Mouse (Mus musculus): ENCODE data around the gene Doc2g. TPM values are rescaled to one million over a fixed set of nuclear protein-coding genes. Genes with fewer than 3 reads are reported as not detected.
"Not testable (repeated sequence)": the region's sequence is repeated elsewhere in the genome, so short reads cannot be mapped to it uniquely, and the experiment has no call there.

Gene Doc2g
- polyA plus RNA-seq, 1 experiment from 2014 or later = 8.1 TPM

DNA sequence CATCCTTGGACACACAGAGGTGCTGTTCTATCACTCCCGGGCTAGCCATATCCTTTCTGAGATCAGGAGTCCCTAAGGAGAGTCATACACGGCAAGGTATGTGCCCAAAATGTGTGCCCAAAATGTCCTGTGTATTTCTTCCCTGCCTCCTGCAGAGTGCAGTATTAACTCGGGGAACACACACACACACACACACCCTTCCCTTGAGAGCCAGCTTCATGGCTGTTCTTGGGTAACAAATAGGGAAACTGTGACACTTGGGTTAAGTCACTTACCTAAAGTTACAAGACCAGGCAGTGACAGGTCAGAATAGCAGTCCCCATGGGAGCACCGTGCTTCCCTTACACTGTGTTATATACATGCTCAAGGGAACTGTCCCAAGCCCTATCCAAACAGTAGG is 39.1 kb upstream of the Doc2g start:
- H3K36me3 ChIP-seq (ENCODE audit: control insufficient read depth, insufficient read depth, low read length) = no peaks in the 10 kb centered on the region
- H3K9ac ChIP-seq (ENCODE audit: low read depth, low read length) = no peak overlapping the region
- no peaks in the 10 kb centered on the region for H3K27me3 ChIP-seq (ENCODE audit: control insufficient read depth, insufficient read depth, low read depth, low read length)
- H3K9me3 ChIP-seq (replicated peaks; ENCODE audit: control insufficient read depth, low read length, poor library complexity, severe bottlenecking) = no peaks in the 10 kb centered on the region
- H3K4me3 ChIP-seq (ENCODE audit: low read depth, low read length) = no peak overlapping the region
- no peak overlapping the region for H3K4me2 ChIP-seq (ENCODE audit: low read length)
- WGBS = 79% methylated on average over 4 of the region's 4 CpGs
- ATAC-seq = no peak
- H3K27ac ChIP-seq (ENCODE audit: low read length) = no peak overlapping the region
- H3K4me1 ChIP-seq (ENCODE audit: control insufficient read depth, insufficient read depth, low read length) = no peaks in the 10 kb centered on the region

DNA sequence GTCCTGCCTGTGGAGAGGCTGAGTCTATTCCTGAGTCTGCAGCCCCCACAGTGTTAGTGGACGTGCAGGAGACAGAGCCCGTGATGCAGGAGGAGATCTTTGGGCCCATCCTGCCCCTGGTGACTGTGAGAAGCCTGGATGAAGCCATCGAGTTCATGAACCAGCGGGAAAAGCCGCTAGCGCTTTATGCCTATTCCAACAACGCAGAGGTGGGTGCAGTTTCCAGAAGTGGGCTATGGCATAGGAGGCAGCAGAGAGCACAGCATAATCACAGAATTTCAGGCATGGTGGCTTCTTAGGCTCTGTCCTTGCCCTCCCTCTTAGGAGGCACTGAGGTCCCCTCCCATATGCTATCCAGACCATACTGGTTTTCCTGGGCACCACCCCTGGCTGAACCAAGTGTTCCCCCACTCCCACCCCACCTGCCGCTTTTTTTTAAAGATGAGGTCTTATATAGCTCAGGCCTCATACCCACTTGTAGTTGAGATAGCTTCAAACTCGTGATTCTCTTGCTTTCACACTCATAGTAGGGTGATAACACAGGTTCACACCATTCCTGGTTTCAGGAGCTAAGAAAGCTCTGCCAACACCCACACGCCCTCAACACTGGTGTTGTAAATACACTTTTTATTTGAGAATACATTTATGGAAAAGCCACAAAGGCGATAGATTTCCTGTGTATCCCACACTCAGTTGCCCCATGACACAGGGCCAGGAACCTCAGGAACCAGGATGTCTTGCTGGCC is 36.6 kb upstream of the Doc2g start:
- Histone ChIP-seq H3K36me3 (ENCODE audit: control insufficient read depth, insufficient read depth, low read length) (no peaks in the 10 kb centered on the region), H3K4me2 (ENCODE audit: low read length) (no peak overlapping the region), H3K4me1 (ENCODE audit: control insufficient read depth, insufficient read depth, low read length) (no peaks in the 10 kb centered on the region), H3K9ac (ENCODE audit: low read depth, low read length) (no peak overlapping the region), H3K27ac (ENCODE audit: low read length) (no peak overlapping the region), H3K4me3 (ENCODE audit: low read depth, low read length) (no peak overlapping the region), H3K9me3 (replicated peaks; ENCODE audit: control insufficient read depth, low read length, poor library complexity, severe bottlenecking) (no peaks in the 10 kb centered on the region), H3K27me3 (ENCODE audit: control insufficient read depth, insufficient read depth, low read depth, low read length) (no peaks in the 10 kb centered on the region)
- ATAC-seq = no peak
- WGBS = 75% methylated on average over 11 of the region's 11 CpGs

- H3K36me3 ChIP-seq (ENCODE audit: control insufficient read depth, insufficient read depth, low read length) = no peaks in the 10 kb centered on the region
- H3K4me2 ChIP-seq (ENCODE audit: low read length) = no peak overlapping the region
- H3K4me3 ChIP-seq (ENCODE audit: low read depth, low read length) = no peak overlapping the region
- ATAC-seq = no peak
- WGBS = 58% methylated on average over 3 of the region's 3 CpGs
- no peak overlapping the region for H3K27ac ChIP-seq (ENCODE audit: low read length)
- H3K9me3 ChIP-seq (replicated peaks; ENCODE audit: control insufficient read depth, low read length, poor library complexity, severe bottlenecking) = no peaks in the 10 kb centered on the region
- no peaks in the 10 kb centered on the region for H3K4me1 ChIP-seq (ENCODE audit: control insufficient read depth, insufficient read depth, low read length)
- no peak overlapping the region for H3K9ac ChIP-seq (ENCODE audit: low read depth, low read length)
- H3K27me3 ChIP-seq (ENCODE audit: control insufficient read depth, insufficient read depth, low read depth, low read length) = no peaks in the 10 kb centered on the region
Observed at GRCm38 (mm10) chr19:3967258-3967657, 35.9 kb upstream of the Doc2g start.

DNA sequence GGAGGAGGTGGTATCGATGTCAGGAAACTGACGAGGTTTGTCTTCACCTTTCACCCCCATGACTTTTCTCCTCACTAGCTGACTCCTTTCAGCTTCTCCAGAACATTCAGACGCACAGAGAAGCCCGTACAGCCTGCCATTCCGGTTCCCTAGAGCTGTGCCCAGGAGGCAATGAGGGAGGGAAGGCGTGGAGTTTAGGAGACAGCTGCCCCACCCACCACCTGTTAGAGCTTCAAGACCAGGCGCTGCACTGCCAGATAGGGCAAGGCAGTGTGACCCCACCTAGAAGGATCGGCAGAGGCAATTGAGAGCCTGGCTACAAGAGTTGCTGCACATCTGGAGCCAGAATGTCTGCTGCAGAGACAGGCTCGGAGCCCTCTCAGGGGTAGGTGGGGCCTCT is 30.9 kb upstream of the Doc2g start, which contains the start of gene Aldh3b2:
Gene Aldh3b2, plus strand, starts transcription at position 100 of the 400 bp plus-strand sequence.
- no peaks in the 10 kb centered on the region for H3K9me3 ChIP-seq (replicated peaks; ENCODE audit: control insufficient read depth, low read length, poor library complexity, severe bottlenecking)
- no peaks in the 10 kb centered on the region for H3K4me1 ChIP-seq (ENCODE audit: control insufficient read depth, insufficient read depth, low read length)
- no peak within 1 kb of the TSS for H3K9ac ChIP-seq (ENCODE audit: low read depth, low read length)
- H3K4me3 ChIP-seq (ENCODE audit: low read depth, low read length) = no peak within 1 kb of the TSS
- no peak within 1 kb of the TSS for H3K27ac ChIP-seq (ENCODE audit: low read length)
- no peak for ATAC-seq
- H3K36me3 ChIP-seq (ENCODE audit: control insufficient read depth, insufficient read depth, low read length) = no peaks in the 10 kb centered on the region
- 57% methylated on average over 9 of the region's 9 CpGs for WGBS
- H3K4me2 ChIP-seq (ENCODE audit: low read length) = no peak within 1 kb of the TSS
- H3K27me3 ChIP-seq (ENCODE audit: control insufficient read depth, insufficient read depth, low read depth, low read length) = no peaks in the 10 kb centered on the region

- WGBS = 83% methylated on average over 6 of the region's 6 CpGs
- not testable (repeated sequence) for H3K4me1 ChIP-seq (ENCODE audit: control insufficient read depth, insufficient read depth, low read length); H3K36me3 ChIP-seq (ENCODE audit: control insufficient read depth, insufficient read depth, low read length); H3K9me3 ChIP-seq (replicated peaks; ENCODE audit: control insufficient read depth, low read length, poor library complexity, severe bottlenecking); H3K9ac ChIP-seq (ENCODE audit: low read depth, low read length); H3K4me2 ChIP-seq (ENCODE audit: low read length); ATAC-seq; H3K4me3 ChIP-seq (ENCODE audit: low read depth, low read length); H3K27me3 ChIP-seq (ENCODE audit: control insufficient read depth, insufficient read depth, low read depth, low read length); H3K27ac ChIP-seq (ENCODE audit: low read length)
Observed at GRCm38 (mm10) chr19:3974608-3975007, 28.5 kb upstream of the Doc2g start.

DNA sequence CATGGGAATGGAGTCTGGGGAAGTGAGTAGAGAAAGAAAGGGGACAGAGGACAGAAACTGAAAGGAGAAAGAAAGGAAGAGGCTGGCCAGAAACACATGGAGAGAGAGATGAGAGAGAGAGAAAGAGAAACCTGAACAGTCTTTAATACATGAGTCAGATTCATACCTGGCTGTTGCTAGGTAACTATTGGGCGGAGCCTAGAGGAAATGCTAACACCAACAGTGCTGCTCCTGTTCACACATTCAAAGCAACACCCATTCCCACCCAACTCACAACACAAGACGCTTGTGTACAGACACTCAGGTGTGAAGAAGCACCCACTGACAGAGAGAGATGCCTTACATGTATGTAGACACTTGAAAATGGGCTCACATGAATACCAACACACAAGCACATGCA is 27.2 kb upstream of the Doc2g start:
- Histone ChIP-seq H3K9ac (ENCODE audit: low read depth, low read length) (no peak overlapping the region), H3K27me3 (ENCODE audit: control insufficient read depth, insufficient read depth, low read depth, low read length) (no peaks in the 10 kb centered on the region), H3K36me3 (ENCODE audit: control insufficient read depth, insufficient read depth, low read length) (no peaks in the 10 kb centered on the region), H3K4me3 (ENCODE audit: low read depth, low read length) (no peak overlapping the region), H3K9me3 (replicated peaks; ENCODE audit: control insufficient read depth, low read length, poor library complexity, severe bottlenecking) (no peaks in the 10 kb centered on the region), H3K4me2 (ENCODE audit: low read length) (no peak overlapping the region), H3K27ac (ENCODE audit: low read length) (no peak overlapping the region), H3K4me1 (ENCODE audit: control insufficient read depth, insufficient read depth, low read length) (no peaks in the 10 kb centered on the region)
- 74% methylated on average over 2 of the region's 2 CpGs for WGBS
- ATAC-seq = no peak

DNA sequence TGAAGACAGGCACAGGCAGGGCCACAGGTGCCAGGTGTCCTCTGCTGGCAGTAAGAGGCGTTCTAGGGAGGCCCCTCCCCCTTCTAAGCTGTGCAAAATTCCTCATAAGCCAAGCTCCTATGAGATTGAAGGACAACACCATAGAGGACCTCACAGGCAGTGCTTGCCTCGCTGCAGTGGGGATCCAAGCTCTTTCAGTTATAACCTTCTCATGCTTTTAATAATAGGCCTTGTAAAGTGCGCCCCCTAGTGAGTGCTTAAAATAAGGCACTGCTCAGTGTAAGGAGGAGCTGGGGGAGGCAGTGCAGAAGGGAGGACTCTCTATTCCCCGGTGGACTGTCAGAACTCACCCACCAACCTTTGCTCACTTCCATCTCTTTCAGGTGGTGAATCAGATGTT is 22.8 kb upstream of the Doc2g start:
- H3K27me3 ChIP-seq (ENCODE audit: control insufficient read depth, insufficient read depth, low read depth, low read length) = no peaks in the 10 kb centered on the region
- H3K4me3 ChIP-seq (ENCODE audit: low read depth, low read length) = no peak overlapping the region
- 13% methylated on average over 4 of the region's 4 CpGs for WGBS
- peak; percentile 51; the same call in 1 of the 2 replicates for ATAC-seq
- H3K4me1 ChIP-seq (ENCODE audit: control insufficient read depth, insufficient read depth, low read length) = no peaks in the 10 kb centered on the region
- H3K9ac ChIP-seq (ENCODE audit: low read depth, low read length) = no peak overlapping the region
- H3K4me2 ChIP-seq (ENCODE audit: low read length) = no peak overlapping the region
- H3K36me3 ChIP-seq (ENCODE audit: control insufficient read depth, insufficient read depth, low read length) = no peaks in the 10 kb centered on the region
- no peak overlapping the region for H3K27ac ChIP-seq (ENCODE audit: low read length)
- no peaks in the 10 kb centered on the region for H3K9me3 ChIP-seq (replicated peaks; ENCODE audit: control insufficient read depth, low read length, poor library complexity, severe bottlenecking)

DNA sequence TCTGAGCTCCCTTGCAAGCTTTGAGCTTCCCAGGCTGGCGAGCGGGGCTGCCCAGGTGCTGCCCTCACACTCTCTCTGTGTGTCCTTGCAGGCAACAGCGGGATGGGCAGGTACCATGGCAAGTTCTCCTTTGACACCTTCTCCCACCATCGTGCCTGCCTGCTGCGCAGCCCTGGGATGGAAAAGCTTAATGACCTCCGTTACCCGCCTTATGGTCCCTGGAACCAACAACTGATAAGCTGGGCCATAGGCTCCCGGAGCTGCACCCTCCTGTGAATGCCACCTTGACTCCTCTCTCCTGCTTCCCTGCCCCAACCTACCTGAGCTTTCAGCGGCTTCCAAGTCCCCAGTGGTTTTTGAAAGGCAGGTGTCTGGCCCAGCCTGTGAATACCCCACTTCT is 22.2 kb upstream of the Doc2g start:
- no peak overlapping the region for H3K9ac ChIP-seq (ENCODE audit: low read depth, low read length)
- H3K4me3 ChIP-seq (ENCODE audit: low read depth, low read length) = no peak overlapping the region
- H3K9me3 ChIP-seq (replicated peaks; ENCODE audit: control insufficient read depth, low read length, poor library complexity, severe bottlenecking) = no peaks in the 10 kb centered on the region
- H3K4me2 ChIP-seq (ENCODE audit: low read length) = no peak overlapping the region
- WGBS = 82% methylated on average over 9 of the region's 9 CpGs
- no peak for ATAC-seq
- H3K36me3 ChIP-seq (ENCODE audit: control insufficient read depth, insufficient read depth, low read length) = no peaks in the 10 kb centered on the region
- H3K27ac ChIP-seq (ENCODE audit: low read length) = no peak overlapping the region
- H3K4me1 ChIP-seq (ENCODE audit: control insufficient read depth, insufficient read depth, low read length) = no peaks in the 10 kb centered on the region
- no peaks in the 10 kb centered on the region for H3K27me3 ChIP-seq (ENCODE audit: control insufficient read depth, insufficient read depth, low read depth, low read length)

- no peaks in the 10 kb centered on the region for H3K36me3 ChIP-seq (ENCODE audit: control insufficient read depth, insufficient read depth, low read length)
- ATAC-seq = no peak
- WGBS = 33% methylated on average over 9 of the region's 9 CpGs
Observed at GRCm38 (mm10) chr19:3983527-3984200, 19.4 kb upstream of the Doc2g start.

More at GRCm38 (mm10) chr19:3983527-3984200, 19.4 kb upstream of the Doc2g start:
- H3K4me2 ChIP-seq (ENCODE audit: low read length) = no peak overlapping the region
- no peaks in the 10 kb centered on the region for H3K4me1 ChIP-seq (ENCODE audit: control insufficient read depth, insufficient read depth, low read length)
- H3K27me3 ChIP-seq (ENCODE audit: control insufficient read depth, insufficient read depth, low read depth, low read length) = no peaks in the 10 kb centered on the region
- no peak overlapping the region for H3K4me3 ChIP-seq (ENCODE audit: low read depth, low read length)
- no peak overlapping the region for H3K27ac ChIP-seq (ENCODE audit: low read length)
- H3K9ac ChIP-seq (ENCODE audit: low read depth, low read length) = no peak overlapping the region
- no peaks in the 10 kb centered on the region for H3K9me3 ChIP-seq (replicated peaks; ENCODE audit: control insufficient read depth, low read length, poor library complexity, severe bottlenecking)

All from midbrain, embryonic 16.5 days (tissue).